Mouse (Mus musculus): ENCODE data around the gene Gnb5. TPM values are rescaled to one million over a fixed set of nuclear protein-coding genes. Genes with fewer than 3 reads are reported as not detected.

The Gnb5 gene
- polyA plus RNA-seq, 1 experiment from 2014 or later: 27.6 TPM

DNA sequence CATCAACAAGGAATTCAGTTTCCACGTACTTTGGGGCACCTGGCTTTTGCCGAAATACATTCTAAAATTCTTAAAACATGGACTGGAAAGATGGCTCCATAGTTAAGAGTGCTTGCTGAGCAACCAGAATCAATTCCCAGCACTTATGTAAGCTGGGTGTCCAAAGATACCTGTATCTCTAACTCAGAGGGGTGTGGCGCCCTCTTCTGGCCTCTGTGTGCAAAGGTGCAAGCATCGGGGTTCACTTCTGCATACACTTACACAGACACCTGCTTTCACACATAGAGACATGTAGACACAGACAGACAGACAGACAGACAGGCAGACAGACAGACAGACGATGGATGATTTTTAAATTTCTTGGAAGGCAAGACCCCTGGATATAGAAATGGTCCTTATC lies 25.3 kb upstream of the Gnb5 start:
- H3K4me3 ChIP-seq: no peak overlapping the region
- DNase-seq (ENCODE audit: low spot score): peak; percentile 56
- no peaks in the 10 kb centered on the region for H3K36me3 ChIP-seq
- H3K27ac ChIP-seq: no peak overlapping the region
- no peaks in the 10 kb centered on the region for H3K9me3 ChIP-seq
- 45% methylated on average over 5 of the region's 5 CpGs for WGBS
- peaks cover 16% of the 10 kb centered on the region for H3K4me1 ChIP-seq (replicated peaks)
- H3K27me3 ChIP-seq (ENCODE audit: insufficient read depth, poor library complexity, severe bottlenecking): peaks cover 8% of the 10 kb centered on the region; the same call in 1 of the 2 replicates

GRCm38 (mm10) chr9:75282179-75282578 lies 23.9 kb upstream of the Gnb5 start:
- H3K4me3 ChIP-seq: no peak overlapping the region
- H3K4me1 ChIP-seq (replicated peaks): peaks cover 9% of the 10 kb centered on the region
- no peaks in the 10 kb centered on the region for H3K9me3 ChIP-seq
- WGBS: 87% methylated on average over 2 of the region's 2 CpGs
- peaks cover 8% of the 10 kb centered on the region; the same call in 1 of the 2 replicates for H3K27me3 ChIP-seq (ENCODE audit: insufficient read depth, poor library complexity, severe bottlenecking)
- DNase-seq (ENCODE audit: low spot score): no peak
- no peaks in the 10 kb centered on the region for H3K36me3 ChIP-seq
- H3K27ac ChIP-seq: no peak overlapping the region

- 18% methylated on average over 3 of the region's 3 CpGs for WGBS
- peaks cover 7% of the 10 kb centered on the region for H3K4me1 ChIP-seq (replicated peaks)
- H3K9me3 ChIP-seq: no peaks in the 10 kb centered on the region
- peak; percentile 50 for DNase-seq (ENCODE audit: low spot score)
- no peak overlapping the region for H3K27ac ChIP-seq
- H3K27me3 ChIP-seq (ENCODE audit: insufficient read depth, poor library complexity, severe bottlenecking): peaks cover 8% of the 10 kb centered on the region; the same call in 1 of the 2 replicates
- no peaks in the 10 kb centered on the region for H3K36me3 ChIP-seq
- H3K4me3 ChIP-seq: no peak overlapping the region
Measured at GRCm38 (mm10) chr9:75282830-75283229, 23.3 kb upstream of the Gnb5 start.

DNA sequence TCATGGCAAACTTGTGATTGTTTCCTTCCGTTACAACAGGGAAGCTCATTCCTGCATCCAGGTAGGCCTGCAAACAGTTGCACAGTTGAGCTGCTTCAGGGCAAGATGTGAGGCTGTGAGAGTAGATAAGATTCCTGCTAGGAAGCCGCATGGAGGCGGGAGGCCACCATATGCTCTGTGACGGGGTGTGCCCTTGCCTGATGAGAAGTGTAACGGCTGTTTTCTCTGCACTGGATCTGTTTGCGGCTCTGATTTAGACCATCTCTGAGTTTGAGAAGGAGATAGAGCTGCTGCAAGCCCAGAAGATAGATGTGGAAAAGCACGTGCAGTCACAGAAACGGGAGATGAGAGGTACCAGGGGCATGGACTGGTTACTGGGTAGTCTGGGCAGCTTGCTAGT lies 22.5 kb upstream of the Gnb5 start:
- no peaks in the 10 kb centered on the region for H3K36me3 ChIP-seq
- no peak overlapping the region for H3K27ac ChIP-seq
- no peaks in the 10 kb centered on the region for H3K9me3 ChIP-seq
- peaks cover 5% of the 10 kb centered on the region; the same call in 1 of the 2 replicates for H3K4me1 ChIP-seq (replicated peaks)
- DNase-seq (ENCODE audit: low spot score): no peak
- WGBS: 87% methylated on average over 8 of the region's 8 CpGs
- H3K4me3 ChIP-seq: no peak overlapping the region
- peaks cover 8% of the 10 kb centered on the region; the same call in 1 of the 2 replicates for H3K27me3 ChIP-seq (ENCODE audit: insufficient read depth, poor library complexity, severe bottlenecking)

- WGBS: 82% methylated on average over 6 of the region's 6 CpGs
- Histone ChIP-seq H3K4me1 (replicated peaks) (peaks cover 5% of the 10 kb centered on the region; the same call in 1 of the 2 replicates), H3K36me3 (no peaks in the 10 kb centered on the region), H3K9me3 (no peaks in the 10 kb centered on the region), H3K27ac (no peak overlapping the region), H3K27me3 (ENCODE audit: insufficient read depth, poor library complexity, severe bottlenecking) (peaks cover 8% of the 10 kb centered on the region; the same call in 1 of the 2 replicates), H3K4me3 (no peak overlapping the region)
- no peak for DNase-seq (ENCODE audit: low spot score)
Measured at GRCm38 (mm10) chr9:75285363-75285762, 20.7 kb upstream of the Gnb5 start.

DNA sequence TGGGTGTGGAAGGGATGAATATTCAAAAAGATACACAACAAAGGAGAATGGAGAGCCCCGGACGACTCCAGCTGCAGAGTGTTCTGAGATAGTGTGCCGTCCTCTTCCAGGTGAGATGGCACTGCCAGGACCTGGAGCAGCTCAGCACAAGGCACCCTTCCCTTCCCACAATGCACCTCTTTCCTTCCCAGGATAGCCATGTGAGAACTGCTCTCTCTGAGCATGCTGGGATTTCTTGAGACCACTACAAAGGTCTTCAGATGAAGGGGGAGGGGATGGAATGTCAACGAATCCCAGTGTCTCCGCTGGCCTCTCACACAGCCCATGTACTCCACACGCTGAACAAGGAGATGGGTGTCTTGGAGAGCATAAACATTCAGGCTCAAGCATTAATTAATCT lies 18.5 kb upstream of the Gnb5 start:
- WGBS: 73% methylated on average over 6 of the region's 6 CpGs
- Histone ChIP-seq H3K9me3 (no peaks in the 10 kb centered on the region), H3K27ac (no peak overlapping the region), H3K4me3 (no peak overlapping the region), H3K36me3 (no peaks in the 10 kb centered on the region), H3K27me3 (ENCODE audit: insufficient read depth, poor library complexity, severe bottlenecking) (no peaks in the 10 kb centered on the region), H3K4me1 (replicated peaks) (peaks cover 5% of the 10 kb centered on the region; the same call in 1 of the 2 replicates)
- no peak for DNase-seq (ENCODE audit: low spot score)

GRCm38 (mm10) chr9:75289545-75289944 lies 16.5 kb upstream of the Gnb5 start:
- no peak for DNase-seq (ENCODE audit: low spot score)
- WGBS: 46% methylated on average over 4 of the region's 4 CpGs

GRCm38 (mm10) chr9:75299342-75299741 lies 6.7 kb upstream of the Gnb5 start:
- Histone ChIP-seq H3K4me1 (replicated peaks) (peaks cover 8% of the 10 kb centered on the region; the same call in 1 of the 2 replicates), H3K27me3 (ENCODE audit: insufficient read depth, poor library complexity, severe bottlenecking) (no peaks in the 10 kb centered on the region), H3K9me3 (no peaks in the 10 kb centered on the region), H3K36me3 (no peaks in the 10 kb centered on the region), H3K4me3 (no peak overlapping the region), H3K27ac (no peak overlapping the region)
- WGBS: 82% methylated on average over 2 of the region's 2 CpGs
- no peak for DNase-seq (ENCODE audit: low spot score)

More at GRCm38 (mm10) chr9:75289545-75289944, 16.5 kb upstream of the Gnb5 start:
- H3K9me3 ChIP-seq: no peaks in the 10 kb centered on the region
- no peaks in the 10 kb centered on the region for H3K27me3 ChIP-seq (ENCODE audit: insufficient read depth, poor library complexity, severe bottlenecking)
- no peak overlapping the region for H3K4me3 ChIP-seq
- no peaks in the 10 kb centered on the region for H3K36me3 ChIP-seq
- H3K27ac ChIP-seq: no peak overlapping the region
- H3K4me1 ChIP-seq (replicated peaks): peaks cover 10% of the 10 kb centered on the region; the same call in 1 of the 2 replicates

DNA sequence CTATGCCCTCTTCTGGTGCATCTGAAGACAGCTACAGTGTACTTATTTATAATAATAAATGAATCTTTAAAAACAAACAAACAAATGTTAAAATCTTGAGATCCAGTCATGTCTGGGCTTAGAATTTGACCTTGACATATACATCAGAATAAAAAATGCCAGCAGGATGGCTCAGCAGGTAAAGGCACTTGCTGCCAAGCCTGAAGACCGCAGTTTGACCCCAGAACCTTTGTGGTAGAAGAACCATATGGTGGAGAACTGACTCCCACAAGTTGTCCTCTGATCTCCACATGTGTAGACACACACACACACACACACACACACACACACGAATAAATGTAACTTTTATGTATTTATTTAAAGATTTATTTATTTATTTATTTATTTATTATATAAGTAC lies 3.1 kb upstream of the Gnb5 start:
- no peaks in the 10 kb centered on the region for H3K36me3 ChIP-seq
- no peak for DNase-seq (ENCODE audit: low spot score)
- H3K27ac ChIP-seq: no peak overlapping the region
- no peaks in the 10 kb centered on the region for H3K27me3 ChIP-seq (ENCODE audit: insufficient read depth, poor library complexity, severe bottlenecking)
- H3K4me1 ChIP-seq (replicated peaks): peaks cover 8% of the 10 kb centered on the region; the same call in 1 of the 2 replicates
- 77% methylated on average over 2 of the region's 2 CpGs for WGBS
- no peaks in the 10 kb centered on the region for H3K9me3 ChIP-seq
- H3K4me3 ChIP-seq: no peak overlapping the region

DNA sequence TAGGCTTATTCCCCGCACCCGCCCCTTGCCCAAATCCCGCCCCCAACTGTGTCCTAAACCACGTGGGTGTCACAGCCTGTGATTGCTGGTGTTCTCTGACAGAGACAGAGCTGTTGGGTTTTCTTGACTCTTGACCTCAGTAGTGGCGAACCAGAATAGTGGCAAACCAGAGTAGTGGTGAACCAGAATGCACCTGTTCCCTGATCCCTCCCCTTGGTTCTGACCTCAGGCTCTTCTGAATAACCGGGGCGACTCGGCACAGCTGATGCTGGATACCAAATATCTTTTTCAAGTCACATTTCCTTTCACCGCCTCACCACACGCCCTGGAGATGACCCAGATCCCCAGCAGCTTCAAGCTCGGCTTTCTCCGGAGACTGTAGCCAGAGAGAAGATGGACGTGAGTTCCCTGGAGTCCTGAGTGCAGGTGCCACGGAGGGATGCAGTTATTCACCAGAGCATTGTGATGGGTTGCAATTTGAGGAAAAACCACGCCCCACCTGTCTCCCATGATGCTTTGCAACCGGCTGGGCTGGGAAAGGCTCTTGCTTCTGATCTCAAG lies 2.3 kb upstream of the Gnb5 start:
- Histone ChIP-seq H3K4me1 (replicated peaks) (peaks cover 8% of the 10 kb centered on the region; the same call in 1 of the 2 replicates), H3K27me3 (ENCODE audit: insufficient read depth, poor library complexity, severe bottlenecking) (no peaks in the 10 kb centered on the region), H3K9me3 (no peaks in the 10 kb centered on the region), H3K27ac (no peak overlapping the region), H3K36me3 (no peaks in the 10 kb centered on the region), H3K4me3 (peak overlapping the region; percentile 16)
- peak; percentile 10 for DNase-seq (ENCODE audit: low spot score)
- WGBS: 30% methylated on average over 16 of the region's 16 CpGs

GRCm38 (mm10) chr9:75304286-75304685 lies 1.8 kb upstream of the Gnb5 start:
- no peak for DNase-seq (ENCODE audit: low spot score)
- H3K27ac ChIP-seq: no peak overlapping the region
- no peaks in the 10 kb centered on the region for H3K27me3 ChIP-seq (ENCODE audit: insufficient read depth, poor library complexity, severe bottlenecking)
- H3K4me1 ChIP-seq (replicated peaks): peaks cover 8% of the 10 kb centered on the region; the same call in 1 of the 2 replicates
- 36% methylated on average over 7 of the region's 7 CpGs for WGBS
- no peaks in the 10 kb centered on the region for H3K36me3 ChIP-seq
- 0 out of 2 replicates have a peak overlapping the region, but pooled peaks have one; percentile 16 for H3K4me3 ChIP-seq
- H3K9me3 ChIP-seq: no peaks in the 10 kb centered on the region

- H3K27ac ChIP-seq: no peak overlapping the region
- 88% methylated on average over 5 of the region's 5 CpGs for WGBS
- no peaks in the 10 kb centered on the region for H3K27me3 ChIP-seq (ENCODE audit: insufficient read depth, poor library complexity, severe bottlenecking)
- no peaks in the 10 kb centered on the region for H3K36me3 ChIP-seq
- peaks cover 8% of the 10 kb centered on the region; the same call in 1 of the 2 replicates for H3K4me1 ChIP-seq (replicated peaks)
- H3K9me3 ChIP-seq: no peaks in the 10 kb centered on the region
- DNase-seq (ENCODE audit: low spot score): no peak
- no peak overlapping the region for H3K4me3 ChIP-seq
Measured at GRCm38 (mm10) chr9:75307015-75307414, 927 bp downstream of the Gnb5 start.

DNA sequence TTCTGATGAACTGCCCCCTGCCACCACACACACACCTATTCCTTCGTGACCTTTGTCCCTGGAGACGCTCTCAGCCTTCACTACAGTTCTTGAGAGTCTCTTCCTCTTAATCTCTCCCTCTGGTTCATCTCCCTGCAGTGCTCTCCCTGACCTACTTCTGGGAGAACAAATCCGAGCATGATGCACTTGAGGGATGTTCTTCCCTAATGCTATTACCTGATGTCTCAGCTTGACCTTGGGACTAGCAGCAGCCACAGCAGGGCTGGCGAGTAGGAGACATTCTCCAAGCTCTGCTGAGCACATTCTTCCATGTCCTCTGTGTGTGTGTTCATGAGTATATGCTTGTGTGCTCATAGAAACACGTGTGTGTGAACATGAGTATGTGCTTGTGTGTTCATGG lies 2.5 kb downstream of the Gnb5 start:
- H3K27ac ChIP-seq: no peak overlapping the region
- H3K36me3 ChIP-seq: no peaks in the 10 kb centered on the region
- peaks cover 13% of the 10 kb centered on the region for H3K4me1 ChIP-seq (replicated peaks)
- H3K9me3 ChIP-seq: no peaks in the 10 kb centered on the region
- no peak overlapping the region for H3K4me3 ChIP-seq
- WGBS: 66% methylated on average over 5 of the region's 5 CpGs
- H3K27me3 ChIP-seq (ENCODE audit: insufficient read depth, poor library complexity, severe bottlenecking): 0 out of 2 replicates have a peak, but pooled peaks cover 3% of the 10 kb centered on the region
- no peak for DNase-seq (ENCODE audit: low spot score)

All from hindbrain, embryonic 10.5 days (tissue).